Mouse (Mus musculus): ENCODE data around the gene Sbk3. TPM values are rescaled to one million over a fixed set of nuclear protein-coding genes. Genes with fewer than 3 reads are reported as not detected.

Sbk3 gene
- total and polyA plus RNA-seq, 2 experiments from 2014 or later: 2.7 to 3.9 TPM

DNA sequence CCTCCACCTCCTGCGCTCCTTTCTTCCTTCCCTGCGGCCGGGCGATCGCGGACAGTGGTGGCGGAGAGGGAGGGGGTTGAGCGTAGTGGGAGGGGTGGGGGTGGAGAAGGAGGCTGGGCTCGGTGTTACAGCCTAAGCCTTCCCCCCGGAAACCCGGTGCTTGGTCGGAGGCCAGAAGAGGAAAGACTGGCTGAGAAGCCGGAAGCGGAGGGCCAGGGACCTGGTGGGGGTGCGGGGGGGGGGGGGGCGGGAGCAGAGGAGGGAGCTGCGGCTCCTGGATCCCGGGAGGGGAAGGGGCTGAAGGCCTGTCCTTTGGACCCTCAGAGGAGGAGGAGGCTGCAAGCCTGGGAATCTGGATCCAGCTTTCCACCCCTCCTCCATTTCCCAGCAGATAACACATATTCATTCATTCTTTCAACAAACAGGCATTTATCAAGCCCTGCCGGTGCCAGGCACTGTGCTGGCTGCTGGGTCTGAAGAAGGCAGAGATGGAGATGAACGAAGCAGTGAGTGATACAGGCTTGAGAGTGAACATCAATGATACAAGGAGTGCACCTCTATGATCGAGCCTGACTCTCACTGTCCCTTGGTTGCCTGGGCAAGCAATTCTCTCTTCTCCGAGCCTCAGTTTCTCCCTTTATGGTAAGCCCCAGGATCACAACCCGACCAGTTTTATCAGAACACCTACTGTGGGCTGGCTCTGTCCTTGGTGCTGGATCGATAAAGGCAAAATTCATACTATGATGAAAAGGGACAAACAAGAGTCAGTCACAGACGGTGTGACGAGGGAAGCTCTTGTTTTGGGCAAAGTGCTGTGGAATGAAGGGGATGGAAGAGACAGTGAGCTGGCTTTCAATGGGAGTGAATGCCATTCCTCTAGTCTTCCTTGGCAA lies 25.3 kb upstream of the Sbk3 start, which contains the start of gene Zfp579:
Zfp579 (minus strand) TSS at position 156 of the 893 bp plus-strand sequence.
- ATAC-seq (ENCODE audit: insufficient read depth, low read depth) (peak; percentile 87), DNase-seq (ENCODE audit: low spot score) (peak; percentile 86)
- Histone ChIP-seq H3K4me2 (ENCODE audit: low read depth, low read length) (peak within 1 kb of the TSS; percentile 98), H3K4me1 (ENCODE audit: control insufficient read depth, insufficient read depth) (peaks cover 12% of the 10 kb centered on the region), H3K4me3 (ENCODE audit: low read depth, low read length) (peak within 1 kb of the TSS; percentile 68), H3K9ac (replicated peaks; ENCODE audit: low read depth, low read length) (peak within 1 kb of the TSS; percentile 88), H3K27ac (ENCODE audit: low read depth) (peak within 1 kb of the TSS; percentile 65), H3K36me3 (replicated peaks; ENCODE audit: control insufficient read depth, insufficient read depth, low read length) (peaks cover 14% of the 10 kb centered on the region), H3K27me3 (ENCODE audit: control insufficient read depth, insufficient read depth, low read length) (0 out of 2 replicates have a peak, but pooled peaks cover 8% of the 10 kb centered on the region), H3K9me3 (replicated peaks; ENCODE audit: control insufficient read depth, low read length) (no peaks in the 10 kb centered on the region)
- 3% methylated on average over 13 of the region's 26 CpGs for WGBS
- TF ChIP-seq EP300 (IDR thresholded peaks at IDR 0.05; ENCODE audit: low read depth): no peak
- no peak for TF ChIP-seq CTCF (IDR thresholded peaks at IDR 0.05; ENCODE audit: low read depth)

- WGBS: 6% methylated on average over 19 of the region's 19 CpGs
- TF ChIP-seq CTCF (IDR thresholded peaks at IDR 0.05; ENCODE audit: low read depth): no peak
- no peak for TF ChIP-seq EP300 (IDR thresholded peaks at IDR 0.05; ENCODE audit: low read depth)
Observed at GRCm38 (mm10) chr7:4995268-4996002, 24.5 kb upstream of the Sbk3 start.

DNA sequence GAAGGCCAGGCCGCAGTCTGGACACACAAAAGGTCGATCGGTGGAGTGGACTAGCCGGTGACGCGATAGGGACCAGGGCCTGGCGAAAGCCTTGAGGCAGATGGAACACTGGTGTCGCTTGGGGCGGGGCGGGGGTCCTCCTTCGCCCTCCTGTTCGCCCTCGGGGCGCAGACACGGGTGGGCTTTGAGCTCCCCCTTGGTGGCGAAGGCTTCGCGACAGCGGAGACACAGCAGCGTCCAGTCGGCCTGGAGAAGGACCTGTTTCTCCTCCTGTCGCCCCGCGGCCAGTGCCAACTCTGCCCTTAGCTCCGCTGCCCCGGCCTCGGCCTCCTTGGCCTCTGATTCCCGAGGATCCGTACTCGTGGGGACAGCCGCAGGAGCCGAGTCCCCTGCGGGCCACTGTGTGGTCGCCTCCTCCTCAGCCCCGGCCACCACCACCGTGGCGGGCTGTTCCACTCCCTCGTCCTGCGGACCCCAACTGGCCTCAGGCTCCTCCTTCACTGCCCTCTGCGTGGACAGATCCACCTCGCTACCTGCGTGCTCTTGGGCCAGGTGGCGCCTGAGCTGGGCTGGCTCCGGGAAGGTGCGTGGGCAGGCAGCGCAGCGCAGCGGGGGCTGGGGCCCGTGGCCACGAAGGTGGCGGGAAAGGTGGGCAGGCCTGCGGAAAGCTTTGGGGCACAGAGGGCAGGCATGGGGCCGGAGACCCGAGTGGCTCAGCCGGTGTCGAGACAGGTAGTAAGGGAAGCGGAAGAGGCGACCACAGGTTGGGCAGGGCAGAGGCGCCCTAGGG lies 23.2 kb upstream of the Sbk3 start:
- 55% methylated on average over 54 of the region's 59 CpGs for WGBS
- DNase-seq (ENCODE audit: low spot score) (no peak), ATAC-seq (ENCODE audit: insufficient read depth, low read depth) (no peak)
- Histone ChIP-seq H3K27ac (ENCODE audit: low read depth) (no peak overlapping the region), H3K36me3 (replicated peaks; ENCODE audit: control insufficient read depth, insufficient read depth, low read length) (peaks cover 14% of the 10 kb centered on the region), H3K9me3 (replicated peaks; ENCODE audit: control insufficient read depth, low read length) (no peaks in the 10 kb centered on the region), H3K4me1 (ENCODE audit: control insufficient read depth, insufficient read depth) (peaks cover 12% of the 10 kb centered on the region), H3K4me2 (ENCODE audit: low read depth, low read length) (peak overlapping the region; percentile 98), H3K27me3 (ENCODE audit: control insufficient read depth, insufficient read depth, low read length) (0 out of 2 replicates have a peak, but pooled peaks cover 8% of the 10 kb centered on the region), H3K4me3 (ENCODE audit: low read depth, low read length) (peak overlapping the region; percentile 68; the same call in 1 of the 2 replicates), H3K9ac (replicated peaks; ENCODE audit: low read depth, low read length) (no peak overlapping the region)
- no peak for TF ChIP-seq CTCF (IDR thresholded peaks at IDR 0.05; ENCODE audit: low read depth)
- TF ChIP-seq EP300 (IDR thresholded peaks at IDR 0.05; ENCODE audit: low read depth): no peak

More at GRCm38 (mm10) chr7:4995268-4996002, 24.5 kb upstream of the Sbk3 start:
- H3K27me3 ChIP-seq (ENCODE audit: control insufficient read depth, insufficient read depth, low read length): 0 out of 2 replicates have a peak, but pooled peaks cover 8% of the 10 kb centered on the region
- peaks cover 12% of the 10 kb centered on the region for H3K4me1 ChIP-seq (ENCODE audit: control insufficient read depth, insufficient read depth)
- H3K4me3 ChIP-seq (ENCODE audit: low read depth, low read length): peak overlapping the region; percentile 68
- H3K4me2 ChIP-seq (ENCODE audit: low read depth, low read length): peak overlapping the region; percentile 98
- peak overlapping the region; percentile 88 for H3K9ac ChIP-seq (replicated peaks; ENCODE audit: low read depth, low read length)
- no peak for DNase-seq (ENCODE audit: low spot score)
- peak; percentile 35 for ATAC-seq (ENCODE audit: insufficient read depth, low read depth)
- no peaks in the 10 kb centered on the region for H3K9me3 ChIP-seq (replicated peaks; ENCODE audit: control insufficient read depth, low read length)
- peak overlapping the region; percentile 17 for H3K27ac ChIP-seq (ENCODE audit: low read depth)
- H3K36me3 ChIP-seq (replicated peaks; ENCODE audit: control insufficient read depth, insufficient read depth, low read length): peaks cover 14% of the 10 kb centered on the region

DNA sequence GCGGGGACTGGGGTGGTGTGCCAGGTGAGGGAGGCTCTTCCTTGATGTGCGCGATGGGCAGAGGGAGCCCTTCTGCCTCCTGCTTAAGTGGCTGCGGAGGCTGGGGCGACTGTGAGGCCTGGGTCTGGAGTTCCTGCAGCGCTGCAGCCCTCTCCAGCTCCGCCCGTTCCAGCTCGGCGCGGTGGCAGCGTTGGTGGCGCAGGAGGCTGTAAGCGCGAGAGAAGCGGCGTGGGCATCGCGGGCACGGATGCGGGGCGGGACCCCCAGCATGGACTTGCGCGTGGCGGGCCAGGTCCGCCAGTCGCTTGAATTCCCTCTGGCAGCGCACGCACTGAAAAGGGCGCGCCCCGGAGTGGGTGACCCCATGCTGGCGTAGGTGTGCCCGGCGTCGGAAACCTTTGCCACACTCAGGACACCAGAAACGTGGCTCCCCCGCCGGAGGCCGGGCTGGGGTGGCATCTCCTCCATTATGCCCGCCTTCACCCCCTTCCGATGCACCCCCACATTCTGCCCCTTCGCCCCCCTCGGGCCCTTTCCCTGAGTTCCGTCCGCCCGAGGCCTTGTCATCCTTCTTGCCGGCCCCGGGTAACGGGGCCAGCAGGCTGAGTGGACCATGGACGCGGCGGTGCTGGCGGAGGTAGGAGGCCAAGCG lies 22.5 kb upstream of the Sbk3 start:
- no peak overlapping the region for H3K27ac ChIP-seq (ENCODE audit: low read depth)
- H3K4me3 ChIP-seq (ENCODE audit: low read depth, low read length): no peak overlapping the region
- TF ChIP-seq EP300 (IDR thresholded peaks at IDR 0.05; ENCODE audit: low read depth) (no peak), CTCF (IDR thresholded peaks at IDR 0.05; ENCODE audit: low read depth) (no peak)
- peaks cover 14% of the 10 kb centered on the region for H3K36me3 ChIP-seq (replicated peaks; ENCODE audit: control insufficient read depth, insufficient read depth, low read length)
- H3K4me1 ChIP-seq (ENCODE audit: control insufficient read depth, insufficient read depth): peaks cover 12% of the 10 kb centered on the region
- no peak overlapping the region for H3K9ac ChIP-seq (replicated peaks; ENCODE audit: low read depth, low read length)
- H3K9me3 ChIP-seq (replicated peaks; ENCODE audit: control insufficient read depth, low read length): no peaks in the 10 kb centered on the region
- H3K27me3 ChIP-seq (ENCODE audit: control insufficient read depth, insufficient read depth, low read length): 0 out of 2 replicates have a peak, but pooled peaks cover 8% of the 10 kb centered on the region
- H3K4me2 ChIP-seq (ENCODE audit: low read depth, low read length): 0 out of 2 replicates have a peak overlapping the region, but pooled peaks have one; percentile 0
- 56% methylated on average over 47 of the region's 55 CpGs for WGBS
- no peak for ATAC-seq (ENCODE audit: insufficient read depth, low read depth)
- DNase-seq (ENCODE audit: low spot score): no peak

Measured in heart, postnatal 0 days (tissue).